Mouse (Mus musculus) lung, adult 2 months (tissue): Measurements from ENCODE around the gene Ngly1.

ENCODE experiments used
- CTCF ChIP-seq: fragments of 200-500 bp; IDR thresholded peaks from 2 replicates; pipeline ENCODE4 v1.5.1; 2011; ENCODE audit warnings: mild to moderate bottlenecking, low read length, control low read depth; ENCODE audit not compliant: insufficient read depth
- POLR2A ChIP-seq: fragments of 200-500 bp; IDR thresholded peaks from 2 replicates; pipeline ENCODE4 v1.6.1; 2011; ENCODE audit warnings: low read depth, mild to moderate bottlenecking, control low read depth, low read length, borderline replicate concordance; ENCODE audit errors: extremely low read depth

DNA sequence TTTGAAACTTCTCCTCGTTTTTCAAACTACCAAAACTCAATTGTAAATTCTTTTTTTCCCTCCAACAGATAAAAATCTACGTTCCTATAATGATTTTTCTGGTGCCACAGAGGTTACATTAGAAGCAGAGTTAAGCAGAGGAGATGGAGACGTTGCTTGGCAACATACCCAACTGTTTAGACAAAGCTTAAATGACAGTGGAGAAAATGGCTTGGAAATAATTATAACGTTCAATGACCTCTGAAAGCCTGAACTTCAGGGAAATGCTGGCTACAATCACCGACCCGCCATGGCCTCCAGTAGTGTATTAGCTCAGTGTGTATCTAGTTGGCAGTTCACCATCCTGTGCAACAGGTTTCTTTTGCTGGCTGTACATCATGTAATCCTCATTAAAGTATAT, 61.7 kb downstream of the Ngly1 start:
- TF ChIP-seq POLR2A (no peak), CTCF (no peak)
